Mouse (Mus musculus) G1E (cell line): ENCODE measurements around the gene Hoxb3. TPM values are rescaled to one million over a fixed set of nuclear protein-coding genes. Genes with fewer than 3 reads are reported as not detected.

Experiments used
- ATAC-seq: 2 replicates; pipeline ENCODE4 v1.8.0; 2016; ENCODE audit warnings: mild to moderate bottlenecking; ENCODE audit not compliant: insufficient number of reproducible peaks, poor library complexity, low FRiP score, severe bottlenecking; ENCODE audit errors: extremely low read depth
- DNase-seq: peaks from one replicate; pipeline ENCODE4 v3.0.0; 2012; ENCODE audit warnings: low spot score
- H3K27me3 ChIP-seq: 2 replicates; pipeline ENCODE4 v1.6.1; 2012; ENCODE audit warnings: mild to moderate bottlenecking, low read length, inconsistent platforms; ENCODE audit not compliant: insufficient read depth
- H3K36me3 ChIP-seq: replicated peaks from 2 replicates; pipeline ENCODE3; 2012; ENCODE audit warnings: mild to moderate bottlenecking, inconsistent platforms
- H3K4me1 ChIP-seq: 2 replicates; pipeline ENCODE4 v1.6.1; 2012; ENCODE audit warnings: low read depth, low read length, inconsistent platforms, mixed read lengths; ENCODE audit not compliant: insufficient read depth
- H3K4me3 ChIP-seq: 2 replicates; pipeline ENCODE4 v1.5.1; 2012; ENCODE audit warnings: low read depth, mild to moderate bottlenecking, inconsistent platforms, low read length, moderate library complexity, mixed read lengths
- H3K9me3 ChIP-seq: replicated peaks from 2 replicates; pipeline ENCODE4 v1.6.1; 2012; ENCODE audit warnings: inconsistent platforms
- CTCF ChIP-seq: IDR thresholded peaks from 2 replicates; pipeline ENCODE4 v1.5.1; 2012; ENCODE audit warnings: low read depth, low read length, inconsistent platforms, mixed read lengths
- GATA1 ChIP-seq: IDR thresholded peaks from 2 replicates; pipeline ENCODE4 v1.6.1; 2012; ENCODE audit warnings: borderline replicate concordance, low read length, inconsistent platforms, mixed read lengths
- GATA2 ChIP-seq: IDR thresholded peaks from 2 replicates; pipeline ENCODE4 v1.6.1; 2012; ENCODE audit warnings: low read depth, low read length, inconsistent platforms, borderline replicate concordance
- POLR2AphosphoS5 ChIP-seq: IDR thresholded peaks from 2 replicates; pipeline ENCODE4 v1.6.1; 2012; ENCODE audit warnings: low read depth, low read length, inconsistent platforms; ENCODE audit not compliant: insufficient replicate concordance
- TAL1 ChIP-seq: conservative IDR thresholded peaks from 2 replicates; pipeline ENCODE4 v1.6.1; 2012; ENCODE audit warnings: low read depth, low read length, inconsistent platforms, mixed read lengths
- polyA plus RNA-seq: library from polyadenylated mRNA; stranded (reverse); fragments of >175 nt; gene quantifications from 2 replicates; pipeline ENCODE4 v1.2.3, GENCODE M21; 2012
- total RNA-seq, 2 experiments: library from RNA; stranded (forward) in 1 of 2; stranded (reverse) in 1 of 2; fragments of 200-1000 nt in 1 of 2; fragments of >200 nt in 1 of 2; fragmentation: Nextera tagmentation in 1 of 2; gene quantifications; 2 replicates each; pipeline ENCODE4 v1.2.3; 2014 to 2017

Gene Hoxb3
- total and polyA plus RNA-seq, 3 experiments = 0.08 to 0.16 TPM; not detected in 1

DNA sequence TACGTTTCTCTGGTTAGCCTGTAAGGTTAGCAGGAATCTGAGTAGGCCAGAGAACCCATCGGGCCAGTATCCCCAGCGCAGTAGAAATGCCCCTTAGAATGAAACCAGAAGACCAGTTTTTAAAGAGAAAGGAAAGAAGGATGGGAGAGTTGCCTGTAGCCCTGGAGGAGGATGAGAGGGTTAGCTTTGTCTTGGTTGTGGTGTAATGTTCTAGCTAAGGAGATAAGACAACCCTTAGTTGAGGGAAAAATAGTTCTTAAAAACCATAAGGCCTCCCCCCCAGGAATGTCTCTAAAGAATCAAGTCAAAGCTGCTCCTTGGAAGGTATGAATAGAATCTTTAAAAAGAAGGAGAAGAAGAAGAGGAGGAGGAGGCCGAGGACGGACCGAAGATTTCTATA is 388 bp upstream of the Hoxb3 start:
- Histone ChIP-seq H3K27me3 (peaks cover 50% of the 10 kb centered on the region), H3K4me3 (no peak overlapping the region), H3K36me3 (no peaks in the 10 kb centered on the region), H3K4me1 (no peaks in the 10 kb centered on the region), H3K9me3 (no peaks in the 10 kb centered on the region)
- ATAC-seq (no peak), DNase-seq (no peak)
- no peak for TF ChIP-seq POLR2AphosphoS5
- no peak for TF ChIP-seq TAL1
- no peak for TF ChIP-seq GATA1
- no peak for TF ChIP-seq GATA2
- TF ChIP-seq CTCF = no peak

DNA sequence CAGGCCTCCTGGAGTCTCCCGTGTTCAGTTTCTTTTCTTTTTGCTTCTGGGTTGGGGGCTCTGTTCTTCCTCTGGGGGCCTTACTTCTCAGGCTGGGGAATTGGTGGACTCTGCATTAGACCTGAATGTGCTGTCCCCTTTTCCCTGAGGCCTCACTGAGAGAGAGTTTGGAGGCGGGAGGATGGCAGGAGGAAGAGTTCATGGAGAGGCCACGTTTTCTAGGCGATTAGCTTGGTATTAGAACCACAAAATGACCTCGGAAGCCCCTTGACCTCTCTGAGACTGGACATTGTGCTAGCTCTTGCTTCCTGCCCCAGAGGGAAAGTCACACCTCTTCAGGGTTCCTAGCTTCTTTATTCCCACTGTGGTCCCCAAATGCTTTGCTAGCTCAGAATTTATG is 999 bp downstream of the Hoxb3 start:
- H3K4me1 ChIP-seq = no peaks in the 10 kb centered on the region
- ATAC-seq (no peak), DNase-seq (no peak)
- no peak overlapping the region for H3K4me3 ChIP-seq
- no peak for TF ChIP-seq GATA1
- no peak for TF ChIP-seq CTCF
- TF ChIP-seq GATA2 = no peak
- TF ChIP-seq POLR2AphosphoS5 = no peak
- no peak for TF ChIP-seq TAL1
- no peaks in the 10 kb centered on the region for H3K36me3 ChIP-seq
- H3K27me3 ChIP-seq = peaks cover 36% of the 10 kb centered on the region
- no peaks in the 10 kb centered on the region for H3K9me3 ChIP-seq

DNA sequence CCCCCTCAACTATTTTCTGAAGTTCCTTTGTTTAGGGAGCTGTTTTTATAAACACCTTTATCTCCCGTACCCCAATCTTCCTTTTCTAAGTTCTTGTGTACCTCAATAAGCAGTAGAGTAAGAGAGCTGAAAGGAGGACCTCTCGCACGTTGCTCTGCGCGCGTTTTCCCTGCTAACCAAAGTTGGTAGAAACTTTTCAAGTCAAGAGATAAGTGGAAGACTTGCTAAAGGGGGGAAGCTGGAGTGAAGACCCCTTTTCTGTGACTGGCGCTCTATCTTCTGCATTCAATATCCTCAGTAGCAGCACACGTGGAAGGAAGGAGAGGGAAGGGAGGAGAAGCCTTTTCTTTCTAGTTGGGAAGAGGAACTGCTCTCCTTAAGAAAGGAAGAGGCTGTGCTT is 1.8 kb downstream of the Hoxb3 start:
- TF ChIP-seq CTCF (no peak), GATA2 (no peak)
- H3K4me1 ChIP-seq = no peaks in the 10 kb centered on the region
- no peaks in the 10 kb centered on the region for H3K36me3 ChIP-seq
- peaks cover 33% of the 10 kb centered on the region for H3K27me3 ChIP-seq
- ATAC-seq (no peak), DNase-seq (no peak)
- no peak overlapping the region for H3K4me3 ChIP-seq
- H3K9me3 ChIP-seq = no peaks in the 10 kb centered on the region

DNA sequence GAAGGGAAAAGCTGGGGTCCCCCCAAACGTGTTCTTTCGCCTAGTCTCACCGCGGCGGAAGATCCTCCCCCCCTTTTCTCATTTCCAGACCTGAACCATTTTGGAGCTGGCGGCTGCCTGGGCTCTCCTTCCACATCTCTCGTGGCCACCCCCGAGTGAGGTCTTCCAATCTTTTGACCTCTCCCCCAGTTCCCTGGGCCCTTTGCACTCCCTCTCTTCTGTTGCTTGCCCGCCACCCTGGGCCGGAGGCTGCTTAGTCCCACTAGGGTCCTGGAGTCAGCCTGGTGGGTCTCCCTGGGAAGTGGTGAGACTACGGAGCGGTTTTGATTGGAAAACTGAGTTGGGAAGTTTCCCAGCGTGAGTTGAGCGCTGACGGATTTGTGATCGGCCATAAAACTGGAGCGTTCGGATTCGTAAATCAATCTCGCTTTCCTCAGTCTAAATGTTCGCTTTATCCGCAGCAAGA is 2.7 kb downstream of the Hoxb3 start:
- no peak for ATAC-seq
- H3K9me3 ChIP-seq = no peaks in the 10 kb centered on the region
- H3K4me1 ChIP-seq = no peaks in the 10 kb centered on the region
- no peak for DNase-seq
- no peaks in the 10 kb centered on the region for H3K36me3 ChIP-seq
- TF ChIP-seq POLR2AphosphoS5 (no peak), CTCF (no peak), GATA2 (no peak), TAL1 (no peak), GATA1 (no peak)
- peaks cover 32% of the 10 kb centered on the region for H3K27me3 ChIP-seq
- no peak overlapping the region for H3K4me3 ChIP-seq

- Histone ChIP-seq H3K27me3 (peaks cover 31% of the 10 kb centered on the region), H3K36me3 (no peaks in the 10 kb centered on the region), H3K4me3 (no peak overlapping the region), H3K4me1 (no peaks in the 10 kb centered on the region), H3K9me3 (no peaks in the 10 kb centered on the region)
- DNase-seq (no peak), ATAC-seq (no peak)
- no peak for TF ChIP-seq CTCF
- no peak for TF ChIP-seq TAL1
- TF ChIP-seq GATA2 = no peak
- no peak for TF ChIP-seq POLR2AphosphoS5
- no peak for TF ChIP-seq GATA1
Measured at GRCm38 (mm10) chr11:96326705-96327104, 3.6 kb downstream of the Hoxb3 start.

- ATAC-seq = no peak
- Histone ChIP-seq H3K27me3 (peaks cover 35% of the 10 kb centered on the region), H3K4me1 (no peaks in the 10 kb centered on the region), H3K36me3 (no peaks in the 10 kb centered on the region), H3K4me3 (no peak overlapping the region), H3K9me3 (no peaks in the 10 kb centered on the region)
- DNase-seq = no peak
- TF ChIP-seq POLR2AphosphoS5 (no peak), TAL1 (no peak), GATA1 (no peak), GATA2 (no peak), CTCF (no peak)
Measured at GRCm38 (mm10) chr11:96327122-96327521, 4.0 kb downstream of the Hoxb3 start.

GRCm38 (mm10) chr11:96327750-96328149 is 4.6 kb downstream of the Hoxb3 start:
- H3K4me3 ChIP-seq = no peak overlapping the region
- no peak for DNase-seq
- no peak for TF ChIP-seq POLR2AphosphoS5
- TF ChIP-seq CTCF = no peak
- TF ChIP-seq GATA2 = no peak
- TF ChIP-seq GATA1 = no peak
- TF ChIP-seq TAL1 = no peak
- no peak for ATAC-seq
- H3K9me3 ChIP-seq = no peaks in the 10 kb centered on the region
- no peaks in the 10 kb centered on the region for H3K36me3 ChIP-seq
- H3K27me3 ChIP-seq = peaks cover 37% of the 10 kb centered on the region
- no peaks in the 10 kb centered on the region for H3K4me1 ChIP-seq
